Mouse (Mus musculus) macrophage (primary cell): ENCODE results near the gene 1700001O22Rik. TPM values are rescaled to one million over a fixed set of nuclear protein-coding genes. Genes with fewer than 3 reads are reported as not detected.

Experiments used
- H3K27ac ChIP-seq: fragments of 350-480 bp; formaldehyde crosslinking; 2 replicates; pipeline ENCODE4 v1.9.0; 2021
- H3K36me3 ChIP-seq: fragments of 350-480 bp; formaldehyde crosslinking; 2 replicates; pipeline ENCODE4 v1.9.0; 2021; ENCODE audit errors: inconsistent target
- H3K4me3 ChIP-seq: fragments of 350-480 bp; formaldehyde crosslinking; 2 replicates; pipeline ENCODE4 v1.9.0; 2021; ENCODE audit errors: inconsistent target
- H3K79me2 ChIP-seq: fragments of 350-480 bp; formaldehyde crosslinking; 2 replicates; pipeline ENCODE4 v1.9.0; 2021; ENCODE audit errors: inconsistent target
- WGBS: methylation state at CpG from one replicate; pipeline ENCODE4 v1.1.7; 2026; ENCODE audit warnings: inconsistent platforms; ENCODE audit not compliant: missing documents; 5-methylcytosine and 5-hydroxymethylcytosine counted together
- polyA plus RNA-seq: library from polyadenylated mRNA; stranded (reverse); fragments of 250-400 nt; gene quantifications from 3 replicates; pipeline ENCODE4 v1.2.4, GENCODE M21; 2018; ENCODE audit warnings: inconsistent platforms

Gene 1700001O22Rik
- polyA plus RNA-seq, 1 experiment from 2014 or later, result not detected

- peak overlapping the region; percentile 55 for H3K27ac ChIP-seq
- H3K79me2 ChIP-seq, result peaks cover 27% of the 10 kb centered on the region
- peaks cover 37% of the 10 kb centered on the region for H3K36me3 ChIP-seq
- H3K4me3 ChIP-seq, result peak overlapping the region; percentile 95
- WGBS, result under 1% methylated on average over 63 of the region's 63 CpGs
Measured at GRCm38 (mm10) chr2:30827749-30828475, 24.5 kb upstream of the 1700001O22Rik start.

GRCm38 (mm10) chr2:30826825-30827748 lies 23.6 kb upstream of the 1700001O22Rik start:
- peak overlapping the region; percentile 55 for H3K27ac ChIP-seq
- WGBS, result 33% methylated on average over 26 of the region's 26 CpGs
- H3K36me3 ChIP-seq, result peaks cover 43% of the 10 kb centered on the region
- peak overlapping the region; percentile 95 for H3K4me3 ChIP-seq
- H3K79me2 ChIP-seq, result peaks cover 27% of the 10 kb centered on the region

- no peak overlapping the region for H3K27ac ChIP-seq
- peaks cover 49% of the 10 kb centered on the region for H3K36me3 ChIP-seq
- H3K79me2 ChIP-seq, result peaks cover 27% of the 10 kb centered on the region
- H3K4me3 ChIP-seq, result no peak overlapping the region
- WGBS, result 96% methylated on average over 13 of the region's 13 CpGs
Measured at GRCm38 (mm10) chr2:30823385-30824153, 20.1 kb upstream of the 1700001O22Rik start.

GRCm38 (mm10) chr2:30822460-30822859 lies 19.0 kb upstream of the 1700001O22Rik start:
- peaks cover 49% of the 10 kb centered on the region for H3K36me3 ChIP-seq
- WGBS, result 91% methylated on average over 8 of the region's 8 CpGs
- no peak overlapping the region for H3K27ac ChIP-seq

GRCm38 (mm10) chr2:30821073-30821472 lies 17.6 kb upstream of the 1700001O22Rik start:
- H3K36me3 ChIP-seq, result peaks cover 47% of the 10 kb centered on the region
- no peak overlapping the region for H3K4me3 ChIP-seq
- H3K27ac ChIP-seq, result no peak overlapping the region
- 100% methylated on average over 3 of the region's 3 CpGs for WGBS
- peaks cover 8% of the 10 kb centered on the region for H3K79me2 ChIP-seq

More at GRCm38 (mm10) chr2:30822460-30822859, 19.0 kb upstream of the 1700001O22Rik start:
- Histone ChIP-seq H3K4me3 (no peak overlapping the region), H3K79me2 (peaks cover 22% of the 10 kb centered on the region)

GRCm38 (mm10) chr2:30819873-30820272 lies 16.4 kb upstream of the 1700001O22Rik start:
- Histone ChIP-seq H3K27ac (0 out of 2 replicates have a peak overlapping the region, but pooled peaks have one; percentile 7), H3K79me2 (no peaks in the 10 kb centered on the region; the same call in 1 of the 2 replicates), H3K36me3 (peaks cover 35% of the 10 kb centered on the region), H3K4me3 (no peak overlapping the region)
- 94% methylated on average over 5 of the region's 5 CpGs for WGBS

- 91% methylated on average over 1 of the region's 1 CpGs for WGBS
- Histone ChIP-seq H3K36me3 (peaks cover 14% of the 10 kb centered on the region; the same call in 1 of the 2 replicates), H3K27ac (no peak overlapping the region), H3K79me2 (peaks cover 17% of the 10 kb centered on the region; the same call in 1 of the 2 replicates), H3K4me3 (no peak overlapping the region)
Measured at GRCm38 (mm10) chr2:30816383-30816782, 12.9 kb upstream of the 1700001O22Rik start.

- H3K36me3 ChIP-seq, result 0 out of 2 replicates have a peak, but pooled peaks cover 5% of the 10 kb centered on the region
Measured at GRCm38 (mm10) chr2:30810573-30810972, 7.1 kb upstream of the 1700001O22Rik start.

GRCm38 (mm10) chr2:30809503-30809902 lies 6.0 kb upstream of the 1700001O22Rik start:
- H3K4me3 ChIP-seq, result no peak overlapping the region
- H3K79me2 ChIP-seq, result peaks cover 53% of the 10 kb centered on the region
- 89% methylated on average over 5 of the region's 5 CpGs for WGBS
- H3K27ac ChIP-seq, result no peak overlapping the region
- H3K36me3 ChIP-seq, result 0 out of 2 replicates have a peak, but pooled peaks cover 5% of the 10 kb centered on the region

More at GRCm38 (mm10) chr2:30810573-30810972, 7.1 kb upstream of the 1700001O22Rik start:
- Histone ChIP-seq H3K79me2 (peaks cover 53% of the 10 kb centered on the region), H3K4me3 (no peak overlapping the region), H3K27ac (no peak overlapping the region)
- WGBS, result 97% methylated on average over 7 of the region's 7 CpGs

- H3K36me3 ChIP-seq, result 0 out of 2 replicates have a peak, but pooled peaks cover 3% of the 10 kb centered on the region
- H3K79me2 ChIP-seq, result peaks cover 53% of the 10 kb centered on the region
- peak overlapping the region; percentile 68 for H3K4me3 ChIP-seq
- 3% methylated on average over 10 of the region's 10 CpGs for WGBS
- H3K27ac ChIP-seq, result peak overlapping the region; percentile 36
Measured at GRCm38 (mm10) chr2:30808296-30808655, 4.8 kb upstream of the 1700001O22Rik start.

- Histone ChIP-seq H3K27ac (peak within 1 kb of the TSS; percentile 36), H3K36me3 (no peaks in the 10 kb centered on the region), H3K79me2 (peaks cover 48% of the 10 kb centered on the region), H3K4me3 (peak within 1 kb of the TSS; percentile 68)
- WGBS, result 2% methylated on average over 44 of the region's 44 CpGs
Measured at GRCm38 (mm10) chr2:30807648-30808295, 4.3 kb upstream of the 1700001O22Rik start, which contains the start of gene Ntmt1. Gene Ntmt1 (plus strand): TSS chr2:30807826.

GRCm38 (mm10) chr2:30807147-30807647 lies 3.7 kb upstream of the 1700001O22Rik start:
- 10% methylated on average over 27 of the region's 28 CpGs for WGBS
- Histone ChIP-seq H3K27ac (no peak overlapping the region), H3K79me2 (peaks cover 42% of the 10 kb centered on the region), H3K36me3 (no peaks in the 10 kb centered on the region), H3K4me3 (peak overlapping the region; percentile 34)

- Histone ChIP-seq H3K27ac (no peak overlapping the region), H3K79me2 (peaks cover 32% of the 10 kb centered on the region), H3K36me3 (no peaks in the 10 kb centered on the region), H3K4me3 (no peak overlapping the region)
- 97% methylated on average over 2 of the region's 2 CpGs for WGBS
Measured at GRCm38 (mm10) chr2:30805983-30806382, 2.5 kb upstream of the 1700001O22Rik start.
